Mouse (Mus musculus): ENCODE data around the gene Arfgap2. TPM values are rescaled to one million over a fixed set of nuclear protein-coding genes. Genes with fewer than 3 reads are reported as not detected.

Gene Arfgap2
- total RNA-seq, 2 experiments from 2014 or later: 88.2 to 94.6 TPM

- DNase-seq: peak in 1 of 2 experiments; percentile 40
Measured at GRCm38 (mm10) chr2:91258830-91259229, 5.9 kb upstream of the Arfgap2 start.

- DNase-seq: no peak
Measured at GRCm38 (mm10) chr2:91259493-91259892, 5.3 kb upstream of the Arfgap2 start.

GRCm38 (mm10) chr2:91263692-91264660 lies 798 bp upstream of the Arfgap2 start:
- DNase-seq: no peak

- DNase-seq: no peak
Measured at GRCm38 (mm10) chr2:91268042-91268441, 3.3 kb downstream of the Arfgap2 start.

GRCm38 (mm10) chr2:91268706-91269105 lies 3.9 kb downstream of the Arfgap2 start:
- no peak for DNase-seq

- no peak for DNase-seq
Measured at GRCm38 (mm10) chr2:91269687-91270133, 4.9 kb downstream of the Arfgap2 start.

- DNase-seq: peak; percentile 66 to 74
Measured at GRCm38 (mm10) chr2:91278749-91279371, 14.1 kb downstream of the Arfgap2 start.

- DNase-seq: no peak
Measured at GRCm38 (mm10) chr2:91279372-91279755, 14.6 kb downstream of the Arfgap2 start.

- DNase-seq: no peak
Measured at GRCm38 (mm10) chr2:91281366-91281765, 16.6 kb downstream of the Arfgap2 start.

GRCm38 (mm10) chr2:91283972-91284371 lies 19.2 kb downstream of the Arfgap2 start:
- no peak for DNase-seq

- no peak for DNase-seq
Measured at GRCm38 (mm10) chr2:91284375-91285199, 19.8 kb downstream of the Arfgap2 start.

- peak; percentile 82 to 88 for DNase-seq
Measured at GRCm38 (mm10) chr2:91285885-91286505, 21.2 kb downstream of the Arfgap2 start.

GRCm38 (mm10) chr2:91287563-91287962 lies 22.8 kb downstream of the Arfgap2 start:
- DNase-seq: no peak

- peak; percentile 59 to 77 for DNase-seq
Measured at GRCm38 (mm10) chr2:91291197-91292007, 26.6 kb downstream of the Arfgap2 start.

- no peak for DNase-seq
Measured at GRCm38 (mm10) chr2:91294226-91294625, 29.5 kb downstream of the Arfgap2 start.

GRCm38 (mm10) chr2:91295895-91296294 lies 31.1 kb downstream of the Arfgap2 start:
- no peak for DNase-seq

- DNase-seq: peak; percentile 69 to 70
Measured at GRCm38 (mm10) chr2:91299156-91299555, 34.4 kb downstream of the Arfgap2 start.

GRCm38 (mm10) chr2:91300784-91301183 lies 36.0 kb downstream of the Arfgap2 start:
- no peak for DNase-seq

- no peak for DNase-seq
Measured at GRCm38 (mm10) chr2:91301836-91302235, 37.1 kb downstream of the Arfgap2 start.

GRCm38 (mm10) chr2:91302845-91303244 lies 38.1 kb downstream of the Arfgap2 start:
- DNase-seq: peak in 1 of 2 experiments; percentile 29

- DNase-seq: peak; percentile 33 to 60
Measured at GRCm38 (mm10) chr2:91305926-91306325, 41.2 kb downstream of the Arfgap2 start.

Data from adrenal gland, postnatal 36 days (tissue).